Mouse (Mus musculus) hindbrain, embryonic 14.5 days (tissue): ENCODE measurements at regions not wholly inside any gene's neighbourhood (a gene's known extent, or its start where the extent isn't known, plus 50 kb on each side); places are given as distances from the start of the nearest gene placed in this dataset.

ENCODE experiments used
- ATAC-seq: fragments of 200-750 bp; cut with Nextera tagmentation; 2 replicates; pipeline ENCODE4 v1.8.0; 2017; ENCODE audit warnings: moderate number of reproducible peaks, mild to moderate bottlenecking, moderate TSS enrichment, moderate library complexity; ENCODE audit not compliant: low FRiP score
- DNase-seq: peaks from one replicate; pipeline ENCODE4 v3.0.0-alpha.2; 2015; ENCODE audit warnings: low spot score
- H3K27ac ChIP-seq: fragments of 300-500 bp; sonication (generic); 2 replicates; pipeline ENCODE4 v1.5.1; 2014; ENCODE audit warnings: mild to moderate bottlenecking, moderate library complexity
- H3K27me3 ChIP-seq: fragments of 300-500 bp; sonication (generic); 2 replicates; pipeline ENCODE4 v1.6.1; 2014; ENCODE audit warnings: mild to moderate bottlenecking, low read length, mixed read lengths; ENCODE audit not compliant: control insufficient read depth, insufficient read depth
- H3K36me3 ChIP-seq: fragments of 300-500 bp; sonication (generic); replicated peaks from 2 replicates; pipeline ENCODE4 v1.6.1; 2014; ENCODE audit not compliant: control insufficient read depth, insufficient read depth
- H3K4me1 ChIP-seq: fragments of 300-500 bp; sonication (generic); replicated peaks from 2 replicates; pipeline ENCODE4 v1.6.1; 2014; ENCODE audit warnings: antibody characterized with exemption, low read length, mixed read lengths; ENCODE audit not compliant: control insufficient read depth, insufficient read depth
- H3K4me2 ChIP-seq: fragments of 300-500 bp; sonication (generic); replicated peaks from 2 replicates; pipeline ENCODE4 v1.6.1; 2014; ENCODE audit warnings: mild to moderate bottlenecking, moderate library complexity
- H3K4me3 ChIP-seq: fragments of 300-500 bp; sonication (generic); replicated peaks from 2 replicates; pipeline ENCODE4 v1.5.1; 2014; ENCODE audit warnings: mild to moderate bottlenecking, low read length
- H3K9ac ChIP-seq: fragments of 300-500 bp; sonication (generic); 2 replicates; pipeline ENCODE4 v1.6.1; 2014
- H3K9me3 ChIP-seq: fragments of 300-500 bp; sonication (generic); 2 replicates; pipeline ENCODE4 v1.6.1; 2016; ENCODE audit warnings: low read length; ENCODE audit not compliant: control insufficient read depth
- WGBS: fragments of 180-500 bp; shearing (Covaris S2); extraction: QIAGEN DNeasy Blood & Tissue Kit; methylation state at CpG from one replicate; pipeline ENCODE4 v1.1.7; 2014; 5-methylcytosine and 5-hydroxymethylcytosine counted together

DNA sequence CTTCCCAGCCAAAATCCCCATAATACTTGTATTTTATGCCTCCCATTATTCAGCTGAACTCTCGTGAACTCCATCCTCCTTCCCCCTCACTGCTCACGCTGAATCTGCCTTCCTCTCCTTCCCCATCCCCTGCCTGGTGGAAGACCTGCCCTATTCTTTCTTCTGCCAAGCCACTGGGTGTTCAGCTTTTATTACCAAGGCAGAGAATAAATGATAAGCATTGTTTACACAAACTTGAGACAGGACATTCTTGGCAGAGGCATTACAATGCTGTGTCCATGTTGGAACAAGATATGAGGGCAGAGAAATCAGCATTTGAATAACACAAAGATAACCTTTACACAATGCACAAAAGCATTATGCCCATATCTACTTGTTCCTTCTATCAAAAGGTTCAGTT is 80.2 kb downstream of the Dhrs2 start:
- DNase-seq, result no peak
- WGBS, result 25% methylated on average over 2 of the region's 2 CpGs
- ATAC-seq, result no peak

DNA sequence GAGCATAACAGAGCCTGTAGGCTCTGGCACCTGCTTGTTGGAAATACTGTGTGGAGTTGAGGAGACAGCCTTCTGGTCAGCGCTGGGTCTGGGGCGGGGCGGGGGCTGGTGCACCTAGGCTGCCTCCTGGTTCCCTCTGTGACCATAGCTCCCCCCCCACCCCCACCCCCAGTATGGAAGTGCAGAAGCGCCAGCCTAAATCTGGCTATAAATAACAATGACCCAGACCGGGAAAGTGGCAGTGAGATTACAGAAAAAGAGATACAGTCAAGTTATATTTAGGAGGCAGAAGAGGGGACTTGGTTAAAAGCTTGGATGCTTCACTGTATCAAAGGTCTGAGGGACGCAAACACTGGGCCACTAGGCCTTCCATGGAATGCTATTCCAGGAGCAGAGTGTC is 91.8 kb downstream of the Dhrs2 start:
- H3K27ac ChIP-seq, result no peak overlapping the region
- no peak overlapping the region for H3K9ac ChIP-seq
- DNase-seq (no peak), ATAC-seq (no peak)
- H3K4me2 ChIP-seq, result no peak overlapping the region
- H3K36me3 ChIP-seq, result no peaks in the 10 kb centered on the region
- H3K4me3 ChIP-seq, result no peak overlapping the region
- H3K27me3 ChIP-seq, result no peaks in the 10 kb centered on the region
- 78% methylated on average over 6 of the region's 6 CpGs for WGBS
- H3K9me3 ChIP-seq, result no peaks in the 10 kb centered on the region
- H3K4me1 ChIP-seq, result no peaks in the 10 kb centered on the region

More for the DNA sequence above, 80.2 kb downstream of the Dhrs2 start:
- Histone ChIP-seq H3K27me3 (no peaks in the 10 kb centered on the region), H3K9ac (no peak overlapping the region), H3K27ac (no peak overlapping the region), H3K9me3 (no peaks in the 10 kb centered on the region), H3K4me3 (no peak overlapping the region), H3K36me3 (no peaks in the 10 kb centered on the region), H3K4me2 (no peak overlapping the region), H3K4me1 (no peaks in the 10 kb centered on the region)

DNA sequence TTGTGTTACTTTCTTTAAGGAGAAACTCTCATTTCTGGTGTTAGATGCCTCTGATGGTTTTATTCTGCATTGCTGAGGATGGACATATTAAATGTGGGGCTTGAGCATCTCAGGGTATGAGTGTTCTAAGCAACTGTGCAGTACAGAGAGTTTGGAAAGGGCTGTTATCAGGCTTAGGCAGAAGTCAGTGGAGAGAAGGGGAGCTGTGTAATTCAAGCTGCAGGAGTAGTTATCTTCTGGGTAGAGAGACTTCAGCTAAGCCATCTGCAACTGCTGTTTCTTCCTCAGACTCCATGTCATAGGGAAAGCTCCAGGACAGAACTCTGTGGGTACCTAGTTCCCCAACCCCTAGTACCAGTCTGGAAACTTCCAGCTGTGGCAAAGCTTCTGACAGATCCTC is 102.1 kb downstream of the Dhrs2 start:
- H3K4me3 ChIP-seq, result no peak overlapping the region
- ATAC-seq, result no peak
- H3K27me3 ChIP-seq, result no peaks in the 10 kb centered on the region
- no peak overlapping the region for H3K9ac ChIP-seq
- no peak for DNase-seq
- H3K4me2 ChIP-seq, result no peak overlapping the region
- no peaks in the 10 kb centered on the region for H3K36me3 ChIP-seq
- H3K9me3 ChIP-seq, result no peaks in the 10 kb centered on the region
- H3K27ac ChIP-seq, result no peak overlapping the region
- no peaks in the 10 kb centered on the region for H3K4me1 ChIP-seq

DNA sequence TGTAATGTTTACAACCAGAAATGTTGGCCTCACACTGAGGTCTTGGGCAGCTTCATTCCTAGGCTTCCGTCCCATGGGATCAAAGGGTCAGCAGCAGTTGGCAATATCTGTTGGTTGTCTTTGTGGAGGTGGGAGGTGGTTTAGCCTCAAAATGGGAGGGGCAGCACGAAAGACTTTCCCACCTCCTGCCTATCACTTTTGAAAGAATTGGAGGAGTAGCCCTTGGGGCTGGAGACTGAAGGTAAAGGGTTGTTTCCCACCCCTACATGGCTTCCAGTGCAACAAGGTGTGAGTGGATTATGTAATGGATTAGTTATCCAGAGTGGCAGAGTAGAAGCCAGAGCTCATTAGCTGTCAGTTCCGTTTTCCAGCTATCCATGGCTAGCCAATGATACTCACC is 102.5 kb downstream of the Dhrs2 start:
- Histone ChIP-seq H3K9ac (no peak overlapping the region), H3K9me3 (no peaks in the 10 kb centered on the region), H3K27ac (no peak overlapping the region), H3K36me3 (no peaks in the 10 kb centered on the region), H3K27me3 (no peaks in the 10 kb centered on the region), H3K4me2 (no peak overlapping the region), H3K4me3 (no peak overlapping the region), H3K4me1 (no peaks in the 10 kb centered on the region)
- ATAC-seq (no peak), DNase-seq (no peak)
- 74% methylated on average over 3 of the region's 3 CpGs for WGBS

DNA sequence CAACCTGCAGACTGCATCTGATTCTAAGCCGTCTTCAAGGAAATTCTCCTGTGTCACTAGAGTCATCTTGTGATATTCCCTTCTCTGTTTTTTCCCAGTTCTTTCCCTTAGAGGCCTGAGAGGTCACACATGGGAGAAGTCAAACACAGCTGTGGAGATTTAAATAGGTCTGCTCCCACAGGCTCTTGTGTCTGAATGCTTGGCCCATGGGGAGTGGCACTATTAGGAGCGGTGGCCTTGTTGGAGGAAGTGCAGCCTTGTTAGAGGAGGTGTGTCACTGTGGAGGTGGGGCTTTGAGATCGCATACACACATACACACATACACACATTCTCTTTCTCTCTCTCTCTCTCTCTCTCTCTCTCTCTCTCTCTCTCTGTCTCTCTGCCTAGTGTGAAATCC is 112.0 kb downstream of the Dhrs2 start:
- DNase-seq (no peak), ATAC-seq (no peak)
- Histone ChIP-seq H3K36me3 (no peaks in the 10 kb centered on the region), H3K27me3 (no peaks in the 10 kb centered on the region), H3K27ac (no peak overlapping the region), H3K4me1 (no peaks in the 10 kb centered on the region), H3K9ac (no peak overlapping the region), H3K9me3 (no peaks in the 10 kb centered on the region), H3K4me3 (no peak overlapping the region), H3K4me2 (no peak overlapping the region)
- WGBS, result 62% methylated on average over 3 of the region's 3 CpGs

DNA sequence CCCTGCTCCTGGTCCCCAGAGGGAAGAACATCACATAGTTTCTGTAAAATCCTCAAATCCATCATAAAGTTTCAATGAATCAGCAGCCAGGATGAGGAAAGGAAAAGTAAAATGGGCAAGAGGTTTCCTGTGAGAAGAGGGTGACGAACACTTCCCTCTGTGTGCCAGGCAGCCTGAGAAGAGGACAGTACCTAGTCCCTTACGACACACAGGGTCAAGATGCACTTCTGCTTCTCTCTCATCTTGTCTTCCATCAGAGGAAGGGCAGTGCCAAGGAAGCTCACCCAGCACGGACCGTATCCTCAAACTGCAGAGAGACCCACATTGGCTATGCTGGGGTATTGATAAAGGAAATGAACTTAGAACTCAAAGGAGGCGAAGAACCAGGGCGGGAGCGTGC is 112.5 kb downstream of the Dhrs2 start:
- no peak overlapping the region for H3K27ac ChIP-seq
- H3K4me1 ChIP-seq, result no peaks in the 10 kb centered on the region
- H3K9me3 ChIP-seq, result no peaks in the 10 kb centered on the region
- no peaks in the 10 kb centered on the region for H3K36me3 ChIP-seq
- H3K4me2 ChIP-seq, result no peak overlapping the region
- no peak overlapping the region for H3K4me3 ChIP-seq
- 91% methylated on average over 7 of the region's 7 CpGs for WGBS
- DNase-seq (no peak), ATAC-seq (no peak)
- no peak overlapping the region for H3K9ac ChIP-seq
- no peaks in the 10 kb centered on the region for H3K27me3 ChIP-seq

DNA sequence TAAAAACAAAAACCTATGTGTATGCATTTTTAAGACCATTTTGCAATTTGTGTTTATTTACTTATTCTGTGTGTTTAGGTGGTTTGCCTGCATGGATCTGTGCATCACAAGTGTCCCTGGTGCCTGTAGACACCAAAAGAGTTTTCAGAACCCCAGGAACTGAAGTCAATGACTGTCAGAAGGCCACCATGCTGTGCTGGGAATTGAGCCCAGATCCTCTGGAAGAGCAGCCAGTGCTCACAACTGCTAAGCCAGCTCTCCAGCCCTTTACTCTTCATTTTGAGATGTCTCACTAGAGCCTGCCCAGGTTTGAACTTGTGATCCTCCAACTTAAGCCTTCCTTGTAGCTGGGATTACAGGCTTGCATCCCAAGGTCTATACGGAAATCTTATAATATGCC is 113.8 kb downstream of the Dhrs2 start:
- Histone ChIP-seq H3K4me1 (no peaks in the 10 kb centered on the region), H3K4me2 (no peak overlapping the region), H3K4me3 (no peak overlapping the region), H3K27me3 (no peaks in the 10 kb centered on the region), H3K9ac (no peak overlapping the region), H3K36me3 (no peaks in the 10 kb centered on the region), H3K9me3 (no peaks in the 10 kb centered on the region), H3K27ac (no peak overlapping the region)
- ATAC-seq, result no peak
- DNase-seq, result no peak
- WGBS, result 86% methylated on average over 1 of the region's 1 CpGs

DNA sequence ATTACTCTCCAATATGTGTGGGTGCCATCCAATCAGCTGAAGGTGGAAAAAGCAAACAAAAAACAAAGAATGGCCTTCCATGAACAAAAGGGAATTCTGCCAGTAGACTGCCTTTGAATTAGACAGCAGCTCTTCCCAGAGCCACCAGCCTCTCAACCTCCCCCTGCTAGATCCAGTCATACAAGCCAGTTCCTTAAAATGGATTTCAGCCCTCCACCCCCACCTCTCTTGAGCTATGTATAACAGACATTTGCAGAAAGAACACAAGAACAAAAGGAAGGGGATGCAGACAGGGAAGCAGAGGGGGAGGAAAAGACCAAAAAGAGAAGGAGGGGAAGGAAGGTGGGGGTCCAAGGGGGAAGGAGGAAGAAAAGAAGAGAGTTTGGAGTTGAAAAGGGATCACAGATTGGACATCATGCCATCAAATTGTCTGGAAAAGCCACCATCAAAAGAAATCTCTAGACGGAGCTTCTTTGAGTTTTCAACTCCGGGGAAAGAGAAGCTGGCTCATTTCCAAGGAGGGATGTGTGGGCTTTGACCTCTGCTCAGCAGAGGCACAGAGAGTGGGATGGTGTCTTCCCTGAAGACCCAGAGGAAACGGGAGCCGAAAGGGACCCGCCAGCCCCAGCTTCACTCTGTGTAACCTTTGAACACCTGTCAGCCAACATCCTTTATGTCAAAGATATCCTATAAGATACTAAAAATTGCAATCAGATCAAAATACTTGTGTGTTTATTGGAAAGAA is 114.8 kb downstream of the Dhrs2 start:
- H3K27ac ChIP-seq, result no peak overlapping the region

DNA sequence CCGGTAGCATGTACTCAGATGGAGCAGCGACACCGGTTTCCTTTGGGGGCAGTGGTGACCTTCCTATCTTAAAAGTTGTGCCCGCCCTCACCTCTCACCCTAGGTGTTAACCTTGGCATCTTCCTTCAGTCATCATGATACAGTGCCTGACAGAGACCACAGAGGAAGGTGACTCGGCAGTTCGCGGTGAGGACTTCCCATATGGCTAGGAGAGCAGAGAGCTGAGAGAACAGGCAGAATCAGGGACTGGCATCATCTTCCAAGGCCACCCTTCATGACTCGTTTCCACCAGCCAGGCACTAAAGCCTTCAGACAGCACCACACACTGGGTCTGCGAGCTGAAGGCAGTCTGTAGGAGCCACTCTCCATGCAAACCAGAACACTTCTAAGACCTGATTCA is 116.2 kb downstream of the Dhrs2 start:
- ATAC-seq (no peak), DNase-seq (no peak)
- Histone ChIP-seq H3K9me3 (no peaks in the 10 kb centered on the region), H3K4me2 (no peak overlapping the region), H3K36me3 (no peaks in the 10 kb centered on the region), H3K9ac (no peak overlapping the region), H3K27me3 (no peaks in the 10 kb centered on the region), H3K4me1 (no peaks in the 10 kb centered on the region), H3K4me3 (no peak overlapping the region), H3K27ac (no peak overlapping the region)
- 85% methylated on average over 9 of the region's 9 CpGs for WGBS

More for the DNA sequence above, 114.8 kb downstream of the Dhrs2 start:
- ATAC-seq (no peak), DNase-seq (no peak)
- Histone ChIP-seq H3K9me3 (no peaks in the 10 kb centered on the region), H3K27me3 (no peaks in the 10 kb centered on the region), H3K4me2 (no peak overlapping the region), H3K36me3 (no peaks in the 10 kb centered on the region), H3K4me1 (no peaks in the 10 kb centered on the region), H3K4me3 (no peak overlapping the region), H3K9ac (no peak overlapping the region)
- 17% methylated on average over 5 of the region's 5 CpGs for WGBS

DNA sequence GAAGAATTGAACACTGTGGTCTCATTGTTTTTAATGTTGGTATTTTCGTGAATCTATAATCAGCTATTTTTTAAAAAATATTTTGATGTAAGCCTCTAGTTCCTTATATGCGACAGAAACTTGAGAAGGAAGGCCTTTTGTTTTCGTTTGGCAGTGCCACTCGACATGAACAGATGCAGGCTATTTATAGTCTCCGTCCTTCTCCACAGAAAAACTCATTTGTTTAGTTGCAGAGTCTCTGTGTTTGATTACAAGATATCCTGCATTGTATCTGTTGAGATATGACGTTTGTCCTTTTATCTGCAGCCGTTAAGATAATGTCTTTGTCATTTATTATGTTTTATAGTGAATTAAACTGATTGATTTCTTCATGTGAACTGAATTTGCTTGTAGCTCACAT is 116.7 kb downstream of the Dhrs2 start:
- no peak for DNase-seq
- Histone ChIP-seq H3K27me3 (no peaks in the 10 kb centered on the region), H3K36me3 (no peaks in the 10 kb centered on the region), H3K4me2 (no peak overlapping the region), H3K4me3 (no peak overlapping the region), H3K9me3 (no peaks in the 10 kb centered on the region), H3K4me1 (no peaks in the 10 kb centered on the region), H3K9ac (no peak overlapping the region), H3K27ac (no peak overlapping the region)
- ATAC-seq, result no peak
- 43% methylated on average over 7 of the region's 7 CpGs for WGBS
